Mouse (Mus musculus): ENCODE measurements around the gene Isca1.

- no peak for TF ChIP-seq CTCF (IDR thresholded peaks at IDR 0.05; ENCODE audit: borderline replicate concordance, control insufficient read depth, extremely low read depth, insufficient read depth, low read length, poor library complexity)
- TF ChIP-seq POLR2A (IDR thresholded peaks at IDR 0.05; ENCODE audit: control insufficient read depth, extremely low read depth, insufficient read depth, low read length, poor library complexity): no peak
Measured at GRCm38 (mm10) chr13:59741096-59741495, 28.5 kb downstream of the Isca1 start.

All from thymus, adult 2 months (tissue).